Mouse (Mus musculus) liver, embryonic 14.5 days (tissue): Measurements from ENCODE around the gene Prrxl1.

Source experiments
- CTCF ChIP-seq: IDR thresholded peaks from 2 replicates; pipeline ENCODE4 v1.5.1; 2016; ENCODE audit warnings: antibody characterized with exemption, low read depth, control low read depth
- EP300 ChIP-seq: IDR thresholded peaks from 2 replicates; pipeline ENCODE4 v1.6.1; 2016; ENCODE audit warnings: antibody characterized with exemption, low read depth

GRCm38 (mm10) chr14:32695906-32696305 is 96.7 kb downstream of the Prrxl1 start:
- TF ChIP-seq CTCF = no peak
- TF ChIP-seq EP300 = no peak
